Mouse (Mus musculus) limb, embryonic 15.5 days (tissue): ENCODE data around the gene Cacna2d2. TPM values are rescaled to one million over a fixed set of nuclear protein-coding genes. Genes with fewer than 3 reads are reported as not detected.

ENCODE experiments used
- ATAC-seq: fragments of 200-750 bp; cut with Nextera tagmentation; 2 replicates; pipeline ENCODE4 v1.8.0; 2017; ENCODE audit warnings: low read depth, moderate TSS enrichment; ENCODE audit not compliant: insufficient number of reproducible peaks, low FRiP score, low TSS enrichment
- H3K27ac ChIP-seq: fragments of 300-500 bp; sonication (generic); 2 replicates; pipeline ENCODE4 v1.5.1; 2015; ENCODE audit warnings: moderate library complexity, mild to moderate bottlenecking, inconsistent platforms
- H3K27me3 ChIP-seq: fragments of 300-500 bp; sonication (generic); 2 replicates; pipeline ENCODE4 v1.6.1; 2015; ENCODE audit warnings: inconsistent platforms
- H3K36me3 ChIP-seq: fragments of 300-500 bp; sonication (generic); 2 replicates; pipeline ENCODE4 v1.6.1; 2015; ENCODE audit warnings: inconsistent platforms
- H3K4me1 ChIP-seq: fragments of 300-500 bp; sonication (generic); 2 replicates; pipeline ENCODE4 v1.6.1; 2015; ENCODE audit warnings: inconsistent platforms
- H3K4me2 ChIP-seq: fragments of 300-500 bp; sonication (generic); 2 replicates; pipeline ENCODE4 v1.6.1; 2015; ENCODE audit warnings: mild to moderate bottlenecking, inconsistent platforms
- H3K4me3 ChIP-seq: fragments of 300-500 bp; sonication (generic); 2 replicates; pipeline ENCODE4 v1.5.1; 2015; ENCODE audit warnings: mild to moderate bottlenecking, inconsistent platforms
- H3K9ac ChIP-seq: fragments of 300-500 bp; sonication (generic); 2 replicates; pipeline ENCODE4 v1.6.1; 2015; ENCODE audit warnings: inconsistent platforms
- H3K9me3 ChIP-seq: fragments of 300-500 bp; sonication (generic); 2 replicates; pipeline ENCODE4 v1.6.1; 2016; ENCODE audit warnings: inconsistent platforms
- WGBS: fragments of 180-500 bp; shearing (Covaris S2); methylation state at CpG from one replicate; pipeline ENCODE4 v1.1.7; 2015; 5-methylcytosine and 5-hydroxymethylcytosine counted together
- polyA plus RNA-seq: library from polyadenylated mRNA; unstranded; fragments of >200 nt; fragmentation: Nextera tagmentation; extraction: Ambion mirVana; gene quantifications from 2 replicates; pipeline ENCODE4 v1.2.1, GENCODE M21; 2015

The Cacna2d2 gene
- polyA plus RNA-seq, 1 experiment from 2014 or later, result 0.37 TPM

DNA sequence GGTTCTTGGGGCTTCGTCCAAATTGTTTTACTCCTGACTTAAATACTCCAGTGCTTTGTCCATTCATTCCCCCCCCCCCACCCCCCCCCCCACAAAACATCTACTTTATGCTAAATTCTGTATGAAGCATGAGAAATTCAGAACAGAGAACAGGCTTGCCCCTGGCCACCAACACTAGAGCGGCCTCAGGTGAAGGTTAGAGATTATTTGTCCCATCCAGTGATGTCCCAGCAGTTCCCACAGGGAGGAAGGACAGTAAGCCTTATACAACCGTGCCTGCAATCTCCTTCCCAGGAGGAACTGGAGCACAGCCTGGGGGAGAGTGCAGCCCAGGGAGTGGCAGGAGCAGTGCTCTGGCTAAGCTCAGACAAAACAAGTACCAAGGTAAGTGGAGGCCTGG is 179.2 kb downstream of the Cacna2d2 start, which contains the start of gene Naa80:
Gene Naa80, plus strand, starts transcription at position 301 of the 400 bp plus-strand sequence.
- Histone ChIP-seq H3K9me3 (no peaks in the 10 kb centered on the region), H3K27ac (peak within 1 kb of the TSS; percentile 96), H3K4me3 (no peak within 1 kb of the TSS), H3K9ac (no peak within 1 kb of the TSS), H3K4me1 (peaks cover 55% of the 10 kb centered on the region), H3K4me2 (peak within 1 kb of the TSS; percentile 70; the same call in 1 of the 2 replicates), H3K27me3 (no peaks in the 10 kb centered on the region), H3K36me3 (peaks cover 22% of the 10 kb centered on the region)
- 78% methylated on average over 3 of the region's 3 CpGs for WGBS
- ATAC-seq, result no peak

Other genes with a start within 250 kb of the Cacna2d2 start
- gene Dock3, start 167.7 kb upstream of the Cacna2d2 start, polyA plus RNA-seq, result 0.41 and 0.61 TPM in 2 replicates
- 24.2 and 24.7 TPM in 2 replicates for gene Mapkapk3, start 109.7 kb upstream of the Cacna2d2 start, polyA plus RNA-seq
- gene Cish, start 103.6 kb upstream of the Cacna2d2 start, polyA plus RNA-seq, result 9.7 and 13.9 TPM in 2 replicates
- gene Hemk1, start 61.3 kb upstream of the Cacna2d2 start, polyA plus RNA-seq, result 8.8 and 10.1 TPM in 2 replicates
- 0.60 and 0.74 TPM in 2 replicates for gene 6430571L13Rik, start 59.0 kb upstream of the Cacna2d2 start, polyA plus RNA-seq
- 51.1 and 51.8 TPM in 2 replicates for gene Tmem115, start 134.3 kb downstream of the Cacna2d2 start, polyA plus RNA-seq
- gene Cyb561d2, start 142.6 kb downstream of the Cacna2d2 start, polyA plus RNA-seq, result 25.9 and 26.0 TPM in 2 replicates
- gene Nprl2, start 142.6 kb downstream of the Cacna2d2 start, polyA plus RNA-seq, result 40.4 and 44.1 TPM in 2 replicates
- 1.0 and 1.3 TPM in 2 replicates for gene Zmynd10, start 147.7 kb downstream of the Cacna2d2 start, polyA plus RNA-seq
- 89.7 and 95.4 TPM in 2 replicates for gene Rassf1, start 151.9 kb downstream of the Cacna2d2 start, polyA plus RNA-seq
- gene Tusc2, start 163.6 kb downstream of the Cacna2d2 start, polyA plus RNA-seq, result 35.9 and 37.3 TPM in 2 replicates
- 101 and 104 TPM in 2 replicates for gene Hyal2, start 168.3 kb downstream of the Cacna2d2 start, polyA plus RNA-seq
- gene Hyal1, start 177.3 kb downstream of the Cacna2d2 start, polyA plus RNA-seq, result 12.8 and 13.7 TPM in 2 replicates
- 17.6 and 21.4 TPM in 2 replicates for gene Naa80, start 179.3 kb downstream of the Cacna2d2 start, polyA plus RNA-seq
- 1.6 and 1.8 TPM in 2 replicates for gene Hyal3, start 181.2 kb downstream of the Cacna2d2 start, polyA plus RNA-seq
- 45.9 and 58.8 TPM in 2 replicates for gene Ifrd2, start 188.0 kb downstream of the Cacna2d2 start, polyA plus RNA-seq
- gene Sema3b, start 209.6 kb downstream of the Cacna2d2 start, polyA plus RNA-seq, result 13.6 and 23.6 TPM in 2 replicates
- 385 and 394 TPM in 2 replicates for gene Gnai2, start 235.8 kb downstream of the Cacna2d2 start, polyA plus RNA-seq